Mouse (Mus musculus): ENCODE measurements around the gene Sspn. TPM values are rescaled to one million over a fixed set of nuclear protein-coding genes. Genes with fewer than 3 reads are reported as not detected.

Sspn gene
- polyA plus RNA-seq, 1 experiment from 2014 or later: 4.8 TPM

GRCm38 (mm10) chr6:145936511-145936910 lies 5.1 kb downstream of the Sspn start:
- ATAC-seq (ENCODE audit: low FRiP score, low read depth): no peak
- no peaks in the 10 kb centered on the region for H3K27me3 ChIP-seq
- H3K9me3 ChIP-seq: no peaks in the 10 kb centered on the region
- no peak overlapping the region for H3K9ac ChIP-seq
- H3K4me2 ChIP-seq: no peak overlapping the region
- H3K4me3 ChIP-seq: no peak overlapping the region
- peaks cover 16% of the 10 kb centered on the region for H3K4me1 ChIP-seq (replicated peaks)
- no peak overlapping the region for H3K27ac ChIP-seq (replicated peaks)
- H3K36me3 ChIP-seq: no peaks in the 10 kb centered on the region
- WGBS: 85% methylated on average over 4 of the region's 4 CpGs

GRCm38 (mm10) chr6:145940852-145941251 lies 9.4 kb downstream of the Sspn start:
- no peak overlapping the region for H3K4me3 ChIP-seq
- no peak overlapping the region for H3K4me2 ChIP-seq
- no peaks in the 10 kb centered on the region for H3K36me3 ChIP-seq
- no peaks in the 10 kb centered on the region for H3K9me3 ChIP-seq
- H3K27me3 ChIP-seq: no peaks in the 10 kb centered on the region
- 73% methylated on average over 6 of the region's 6 CpGs for WGBS
- H3K4me1 ChIP-seq (replicated peaks): no peaks in the 10 kb centered on the region
- H3K27ac ChIP-seq (replicated peaks): no peak overlapping the region
- no peak for ATAC-seq (ENCODE audit: low FRiP score, low read depth)
- H3K9ac ChIP-seq: no peak overlapping the region

- Histone ChIP-seq H3K27me3 (no peaks in the 10 kb centered on the region), H3K4me3 (no peak overlapping the region), H3K9me3 (no peaks in the 10 kb centered on the region), H3K36me3 (no peaks in the 10 kb centered on the region), H3K9ac (no peak overlapping the region), H3K4me2 (no peak overlapping the region), H3K27ac (replicated peaks) (no peak overlapping the region), H3K4me1 (replicated peaks) (no peaks in the 10 kb centered on the region)
- 83% methylated on average over 12 of the region's 12 CpGs for WGBS
- no peak for ATAC-seq (ENCODE audit: low FRiP score, low read depth)
These were observed 11.0 kb downstream of the Sspn start for GRCm38 (mm10) chr6:145942263-145942966.

- Histone ChIP-seq H3K9me3 (no peaks in the 10 kb centered on the region), H3K4me1 (replicated peaks) (no peaks in the 10 kb centered on the region), H3K36me3 (no peaks in the 10 kb centered on the region), H3K9ac (no peak overlapping the region), H3K27ac (replicated peaks) (no peak overlapping the region), H3K4me3 (no peak overlapping the region), H3K4me2 (no peak overlapping the region), H3K27me3 (no peaks in the 10 kb centered on the region)
- no peak for ATAC-seq (ENCODE audit: low FRiP score, low read depth)
- WGBS: 92% methylated on average over 3 of the region's 3 CpGs
These were observed 12.0 kb downstream of the Sspn start for GRCm38 (mm10) chr6:145943414-145943813.

GRCm38 (mm10) chr6:145945700-145946344 lies 14.4 kb downstream of the Sspn start:
- H3K4me2 ChIP-seq: no peak overlapping the region
- H3K4me3 ChIP-seq: no peak overlapping the region
- no peaks in the 10 kb centered on the region for H3K9me3 ChIP-seq
- no peaks in the 10 kb centered on the region for H3K36me3 ChIP-seq
- H3K9ac ChIP-seq: no peak overlapping the region
- no peak overlapping the region for H3K27ac ChIP-seq (replicated peaks)
- ATAC-seq (ENCODE audit: low FRiP score, low read depth): no peak
- no peaks in the 10 kb centered on the region for H3K27me3 ChIP-seq
- no peaks in the 10 kb centered on the region for H3K4me1 ChIP-seq (replicated peaks)
- WGBS: 86% methylated on average over 11 of the region's 11 CpGs

- WGBS: 36% methylated on average over 4 of the region's 4 CpGs
- Histone ChIP-seq H3K4me1 (replicated peaks) (no peaks in the 10 kb centered on the region), H3K4me3 (no peak overlapping the region), H3K4me2 (no peak overlapping the region), H3K27me3 (no peaks in the 10 kb centered on the region), H3K27ac (replicated peaks) (no peak overlapping the region), H3K36me3 (no peaks in the 10 kb centered on the region), H3K9ac (no peak overlapping the region), H3K9me3 (no peaks in the 10 kb centered on the region)
- no peak for ATAC-seq (ENCODE audit: low FRiP score, low read depth)
These were observed 17.6 kb downstream of the Sspn start for GRCm38 (mm10) chr6:145949049-145949448.

GRCm38 (mm10) chr6:145950626-145951025 lies 19.2 kb downstream of the Sspn start:
- Histone ChIP-seq H3K9me3 (no peaks in the 10 kb centered on the region), H3K4me1 (replicated peaks) (no peaks in the 10 kb centered on the region), H3K4me2 (no peak overlapping the region), H3K9ac (no peak overlapping the region), H3K27ac (replicated peaks) (no peak overlapping the region), H3K27me3 (no peaks in the 10 kb centered on the region), H3K4me3 (no peak overlapping the region), H3K36me3 (no peaks in the 10 kb centered on the region)
- 85% methylated on average over 5 of the region's 5 CpGs for WGBS
- ATAC-seq (ENCODE audit: low FRiP score, low read depth): no peak

GRCm38 (mm10) chr6:145952594-145952993 lies 21.2 kb downstream of the Sspn start:
- WGBS: 81% methylated on average over 3 of the region's 3 CpGs
- Histone ChIP-seq H3K4me1 (replicated peaks) (no peaks in the 10 kb centered on the region; the same call in 1 of the 2 replicates), H3K27me3 (no peaks in the 10 kb centered on the region), H3K9ac (no peak overlapping the region), H3K4me3 (no peak overlapping the region), H3K9me3 (no peaks in the 10 kb centered on the region), H3K4me2 (no peak overlapping the region), H3K36me3 (no peaks in the 10 kb centered on the region), H3K27ac (replicated peaks) (no peak overlapping the region)
- no peak for ATAC-seq (ENCODE audit: low FRiP score, low read depth)

- WGBS: 68% methylated on average over 13 of the region's 13 CpGs
- ATAC-seq (ENCODE audit: low FRiP score, low read depth): no peak
- H3K4me1 ChIP-seq (replicated peaks): no peaks in the 10 kb centered on the region; the same call in 1 of the 2 replicates
- H3K4me3 ChIP-seq: no peak overlapping the region
- no peak overlapping the region for H3K4me2 ChIP-seq
- H3K9me3 ChIP-seq: no peaks in the 10 kb centered on the region
- H3K27ac ChIP-seq (replicated peaks): no peak overlapping the region
- H3K36me3 ChIP-seq: no peaks in the 10 kb centered on the region
- H3K9ac ChIP-seq: no peak overlapping the region
- H3K27me3 ChIP-seq: no peaks in the 10 kb centered on the region
These were observed 21.9 kb downstream of the Sspn start for GRCm38 (mm10) chr6:145953121-145953896.

- H3K27ac ChIP-seq (replicated peaks): no peak overlapping the region
- H3K27me3 ChIP-seq: no peaks in the 10 kb centered on the region
- no peak overlapping the region for H3K9ac ChIP-seq
- H3K9me3 ChIP-seq: no peaks in the 10 kb centered on the region
- 69% methylated on average over 6 of the region's 6 CpGs for WGBS
- ATAC-seq (ENCODE audit: low FRiP score, low read depth): no peak
- H3K4me3 ChIP-seq: no peak overlapping the region
- H3K4me2 ChIP-seq: no peak overlapping the region
- no peaks in the 10 kb centered on the region; the same call in 1 of the 2 replicates for H3K4me1 ChIP-seq (replicated peaks)
- H3K36me3 ChIP-seq: no peaks in the 10 kb centered on the region
These were observed 26.1 kb downstream of the Sspn start for GRCm38 (mm10) chr6:145957427-145957965.

- H3K4me3 ChIP-seq: no peak overlapping the region
- H3K36me3 ChIP-seq: no peaks in the 10 kb centered on the region
- H3K4me1 ChIP-seq (replicated peaks): no peaks in the 10 kb centered on the region; the same call in 1 of the 2 replicates
- no peak overlapping the region for H3K9ac ChIP-seq
- H3K27me3 ChIP-seq: no peaks in the 10 kb centered on the region
- H3K4me2 ChIP-seq: no peak overlapping the region
- no peaks in the 10 kb centered on the region for H3K9me3 ChIP-seq
- H3K27ac ChIP-seq (replicated peaks): no peak overlapping the region
- WGBS: 37% methylated on average over 5 of the region's 5 CpGs
- ATAC-seq (ENCODE audit: low FRiP score, low read depth): no peak
These were observed 26.6 kb downstream of the Sspn start for GRCm38 (mm10) chr6:145958070-145958469.

GRCm38 (mm10) chr6:145961047-145961446 lies 29.6 kb downstream of the Sspn start:
- Histone ChIP-seq H3K9me3 (no peaks in the 10 kb centered on the region), H3K4me3 (no peak overlapping the region), H3K27me3 (no peaks in the 10 kb centered on the region), H3K27ac (replicated peaks) (no peak overlapping the region), H3K4me1 (replicated peaks) (peaks cover 3% of the 10 kb centered on the region; the same call in 1 of the 2 replicates), H3K9ac (no peak overlapping the region), H3K4me2 (no peak overlapping the region), H3K36me3 (no peaks in the 10 kb centered on the region)
- 61% methylated on average over 8 of the region's 8 CpGs for WGBS
- no peak for ATAC-seq (ENCODE audit: low FRiP score, low read depth)
